Mouse (Mus musculus) hindbrain, embryonic 16.5 days (tissue): Measurements from ENCODE around the gene Dnajb12. TPM values are rescaled to one million over a fixed set of nuclear protein-coding genes. Genes with fewer than 3 reads are reported as not detected.
A peak's percentile ranks its signal among the peaks of the same experiment; 100 is the strongest.

Source experiments
- ATAC-seq: fragments of 200-750 bp; cut with Nextera tagmentation; 2 replicates; pipeline ENCODE4 v1.8.0; 2017; ENCODE audit warnings: moderate TSS enrichment, moderate library complexity
- H3K27ac ChIP-seq: fragments of 300-500 bp; sonication (generic); 2 replicates; pipeline ENCODE4 v1.5.1; 2014; ENCODE audit warnings: low read depth, mild to moderate bottlenecking, control low read depth, low read length, moderate library complexity
- H3K27me3 ChIP-seq: fragments of 300-500 bp; sonication (generic); replicated peaks from 2 replicates; pipeline ENCODE4 v1.6.1; 2014; ENCODE audit warnings: low read length; ENCODE audit not compliant: control insufficient read depth, insufficient read depth
- H3K36me3 ChIP-seq: fragments of 300-500 bp; sonication (generic); 2 replicates; pipeline ENCODE4 v1.6.1; 2014; ENCODE audit warnings: mild to moderate bottlenecking, low read length, moderate library complexity, mixed read lengths; ENCODE audit not compliant: control insufficient read depth, insufficient read depth
- H3K4me1 ChIP-seq: fragments of 300-500 bp; sonication (generic); 2 replicates; pipeline ENCODE4 v1.6.1; 2014; ENCODE audit warnings: low read depth, low read length; ENCODE audit not compliant: control insufficient read depth, insufficient read depth
- H3K4me2 ChIP-seq: fragments of 300-500 bp; sonication (generic); 2 replicates; pipeline ENCODE4 v1.6.1; 2014; ENCODE audit warnings: mild to moderate bottlenecking, low read length, control low read depth, moderate library complexity
- H3K4me3 ChIP-seq: fragments of 300-500 bp; sonication (generic); 2 replicates; pipeline ENCODE4 v1.5.1; 2014; ENCODE audit warnings: mild to moderate bottlenecking, low read length, control low read depth, moderate library complexity
- H3K9ac ChIP-seq: fragments of 300-500 bp; sonication (generic); 2 replicates; pipeline ENCODE4 v1.6.1; 2014; ENCODE audit warnings: low read depth, mild to moderate bottlenecking, control low read depth, low read length, moderate library complexity
- H3K9me3 ChIP-seq: fragments of 300-500 bp; sonication (generic); 2 replicates; pipeline ENCODE4 v1.6.1; 2014; ENCODE audit warnings: mild to moderate bottlenecking, low read length, moderate library complexity; ENCODE audit not compliant: control insufficient read depth
- WGBS: fragments of 180-500 bp; shearing (Covaris S2); extraction: QIAGEN DNeasy Blood & Tissue Kit; methylation state at CpG from one replicate; pipeline ENCODE4 v1.1.7; 2014; 5-methylcytosine and 5-hydroxymethylcytosine counted together
- polyA plus RNA-seq: library from polyadenylated mRNA; unstranded; fragments of >200 nt; fragmentation: Nextera tagmentation; extraction: Ambion mirVana; gene quantifications from 2 replicates; pipeline ENCODE4 v1.2.1, GENCODE M21; 2015

The Dnajb12 gene
- polyA plus RNA-seq, 1 experiment from 2014 or later: 20.6 TPM

GRCm38 (mm10) chr10:59889953-59890751, 10.8 kb downstream of the Dnajb12 start:
- ATAC-seq: peak; percentile 53

DNA sequence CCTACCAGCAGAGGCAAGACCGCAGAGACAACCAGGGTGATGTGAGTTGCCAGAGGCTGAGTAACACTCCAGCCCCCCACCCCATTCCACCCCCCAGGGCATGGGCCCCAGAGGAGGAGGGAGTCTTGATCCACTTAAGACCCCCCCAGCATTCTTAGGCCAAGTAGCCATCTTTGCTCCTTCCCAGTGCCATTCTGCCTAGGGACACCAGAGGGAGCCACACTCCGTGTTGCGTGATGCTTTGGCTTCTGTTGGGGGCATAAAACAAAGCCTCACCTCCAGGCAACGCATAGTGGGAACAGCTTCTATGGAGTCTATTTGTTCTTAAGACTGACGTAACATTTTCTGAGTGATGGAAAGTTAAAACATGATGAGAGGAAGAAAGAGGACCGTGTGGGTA, 13.6 kb downstream of the Dnajb12 start:
- H3K9me3 ChIP-seq: no peaks in the 10 kb centered on the region
- H3K4me2 ChIP-seq: no peak overlapping the region
- H3K4me1 ChIP-seq: peaks cover 23% of the 10 kb centered on the region
- 0 out of 2 replicates have a peak, but pooled peaks have one; percentile 19 for ATAC-seq
- no peak overlapping the region for H3K4me3 ChIP-seq
- H3K27ac ChIP-seq: peak overlapping the region; percentile 44; the same call in 1 of the 2 replicates
- peaks cover 19% of the 10 kb centered on the region; the same call in 1 of the 2 replicates for H3K36me3 ChIP-seq
- H3K27me3 ChIP-seq: no peaks in the 10 kb centered on the region
- H3K9ac ChIP-seq: no peak overlapping the region
- WGBS: 28% methylated on average over 6 of the region's 6 CpGs

More at GRCm38 (mm10) chr10:59889953-59890751, 10.8 kb downstream of the Dnajb12 start:
- Histone ChIP-seq H3K36me3 (peaks cover 11% of the 10 kb centered on the region; the same call in 1 of the 2 replicates), H3K4me2 (no peak overlapping the region), H3K9ac (peak overlapping the region; percentile 5; the same call in 1 of the 2 replicates), H3K4me1 (peaks cover 5% of the 10 kb centered on the region; the same call in 1 of the 2 replicates), H3K4me3 (no peak overlapping the region), H3K27ac (peak overlapping the region; percentile 49), H3K9me3 (no peaks in the 10 kb centered on the region), H3K27me3 (no peaks in the 10 kb centered on the region)
- WGBS: 79% methylated on average over 15 of the region's 15 CpGs

DNA sequence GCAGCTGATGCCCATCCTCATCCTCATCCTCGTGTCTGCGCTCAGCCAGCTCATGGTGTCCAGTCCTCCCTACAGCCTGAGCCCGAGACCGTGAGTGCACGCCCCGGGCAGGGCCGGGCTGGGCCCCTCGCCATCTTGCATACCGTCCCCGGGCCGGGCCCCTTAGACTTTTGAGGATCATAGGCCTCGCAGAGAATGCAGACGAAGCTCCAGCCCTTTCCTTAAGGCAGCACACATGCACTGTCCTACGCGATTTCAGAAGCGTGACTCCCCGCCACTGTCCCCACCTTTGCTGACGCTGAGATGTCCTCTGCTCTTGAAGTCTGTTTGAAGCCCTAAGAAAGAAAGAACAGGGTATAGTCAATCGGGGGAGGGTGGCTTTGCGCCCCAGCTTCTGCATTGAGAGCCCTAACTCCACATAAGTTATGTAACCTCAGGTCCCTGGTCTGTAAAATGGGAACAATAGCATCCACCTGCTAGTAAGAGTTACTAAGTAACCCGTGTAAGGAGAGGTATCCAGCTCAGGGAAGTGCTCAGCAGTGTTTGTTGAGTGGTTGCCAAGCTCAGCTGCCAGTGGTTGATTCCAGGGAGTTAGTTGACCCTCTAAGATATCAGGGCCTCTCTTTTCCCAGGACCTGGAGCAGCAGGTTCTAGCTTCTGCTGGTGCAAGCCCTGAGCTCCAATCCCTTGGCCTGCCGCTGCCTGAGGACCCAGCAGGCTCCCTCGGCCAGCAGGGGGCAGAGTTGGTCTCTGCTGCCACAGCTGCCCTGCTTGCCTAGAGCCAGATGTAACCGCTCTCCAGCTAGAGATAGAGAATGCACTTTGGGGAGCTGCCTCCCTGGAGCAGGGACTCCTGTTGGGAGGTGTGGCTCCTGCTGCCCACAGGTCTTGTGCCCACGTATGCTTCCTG, 15.2 kb downstream of the Dnajb12 start:
- Histone ChIP-seq H3K4me1 (peaks cover 38% of the 10 kb centered on the region), H3K27ac (no peak overlapping the region), H3K9me3 (no peaks in the 10 kb centered on the region), H3K36me3 (peaks cover 19% of the 10 kb centered on the region; the same call in 1 of the 2 replicates), H3K9ac (no peak overlapping the region), H3K4me3 (no peak overlapping the region), H3K27me3 (no peaks in the 10 kb centered on the region), H3K4me2 (no peak overlapping the region)
- WGBS: 80% methylated on average over 25 of the region's 25 CpGs
- no peak for ATAC-seq

DNA sequence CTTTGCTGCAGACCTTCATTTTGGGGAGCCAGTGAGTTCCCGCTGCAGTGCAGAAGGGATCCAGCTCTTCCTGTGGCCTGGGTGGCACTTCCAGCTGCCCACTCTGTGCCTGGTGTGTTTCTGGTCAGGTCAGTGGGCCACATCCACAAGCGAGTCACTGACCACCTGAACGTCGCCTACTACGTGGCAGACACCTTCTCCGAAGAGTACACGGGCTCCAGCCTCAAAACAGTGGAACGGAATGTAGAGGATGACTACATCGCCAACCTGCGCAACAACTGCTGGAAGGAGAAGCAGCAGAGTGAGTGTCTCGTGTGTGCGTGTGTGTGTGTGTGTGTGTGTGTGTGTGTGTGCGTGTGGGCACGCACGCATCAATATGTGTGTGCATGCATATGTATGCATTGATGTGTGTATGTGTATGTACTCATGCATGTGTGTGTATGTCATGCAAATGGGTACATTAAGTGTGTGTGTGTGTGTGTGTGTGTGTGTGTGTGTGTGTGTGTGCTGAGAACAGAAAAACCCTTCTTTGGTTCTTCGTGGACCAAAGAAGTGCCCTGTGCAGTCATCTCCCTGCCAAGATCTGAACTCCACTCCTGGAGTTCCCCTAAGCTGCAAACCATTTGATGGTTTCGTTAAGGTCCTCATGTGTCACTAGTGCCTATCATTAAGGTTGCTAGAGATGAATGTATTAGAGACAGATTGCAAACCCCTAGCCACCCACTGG, 16.3 kb downstream of the Dnajb12 start:
- WGBS: 91% methylated on average over 17 of the region's 17 CpGs
- H3K9ac ChIP-seq: no peak overlapping the region
- H3K27me3 ChIP-seq: no peaks in the 10 kb centered on the region
- no peak overlapping the region for H3K4me2 ChIP-seq
- H3K9me3 ChIP-seq: no peaks in the 10 kb centered on the region
- peaks cover 15% of the 10 kb centered on the region; the same call in 1 of the 2 replicates for H3K36me3 ChIP-seq
- H3K27ac ChIP-seq: no peak overlapping the region
- ATAC-seq: no peak
- H3K4me1 ChIP-seq: peaks cover 48% of the 10 kb centered on the region
- no peak overlapping the region for H3K4me3 ChIP-seq

GRCm38 (mm10) chr10:59896211-59896610, 16.9 kb downstream of the Dnajb12 start:
- Histone ChIP-seq H3K9me3 (no peaks in the 10 kb centered on the region), H3K27ac (peak overlapping the region; percentile 97), H3K4me3 (no peak overlapping the region), H3K36me3 (peaks cover 15% of the 10 kb centered on the region; the same call in 1 of the 2 replicates), H3K4me2 (no peak overlapping the region), H3K9ac (peak overlapping the region; percentile 37), H3K27me3 (no peaks in the 10 kb centered on the region), H3K4me1 (peaks cover 48% of the 10 kb centered on the region)
- no peak for ATAC-seq
- WGBS: 91% methylated on average over 4 of the region's 4 CpGs

DNA sequence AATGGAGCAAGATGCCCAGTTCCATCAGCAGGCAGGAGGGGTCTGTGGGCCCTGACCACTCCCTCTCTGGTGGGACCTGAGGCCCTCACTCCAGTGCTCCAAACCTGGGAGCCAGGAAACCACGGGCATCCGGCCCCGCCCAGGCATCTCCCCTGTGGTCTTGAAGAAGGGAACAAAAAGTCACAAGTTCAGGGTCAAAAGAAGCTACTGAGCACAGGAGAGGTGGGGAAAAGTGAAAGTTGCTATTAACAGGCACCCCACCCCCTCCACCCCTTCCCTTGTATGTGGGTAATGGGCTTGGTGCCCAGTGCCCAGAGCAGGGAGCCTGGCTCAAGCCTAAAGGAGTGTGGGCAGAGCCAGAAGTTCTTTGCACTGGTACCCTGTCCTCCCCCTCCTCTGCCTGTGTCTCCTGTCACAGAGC, 17.6 kb downstream of the Dnajb12 start:
- H3K9me3 ChIP-seq: no peaks in the 10 kb centered on the region
- 27% methylated on average over 3 of the region's 3 CpGs for WGBS
- peak; percentile 46 for ATAC-seq

DNA sequence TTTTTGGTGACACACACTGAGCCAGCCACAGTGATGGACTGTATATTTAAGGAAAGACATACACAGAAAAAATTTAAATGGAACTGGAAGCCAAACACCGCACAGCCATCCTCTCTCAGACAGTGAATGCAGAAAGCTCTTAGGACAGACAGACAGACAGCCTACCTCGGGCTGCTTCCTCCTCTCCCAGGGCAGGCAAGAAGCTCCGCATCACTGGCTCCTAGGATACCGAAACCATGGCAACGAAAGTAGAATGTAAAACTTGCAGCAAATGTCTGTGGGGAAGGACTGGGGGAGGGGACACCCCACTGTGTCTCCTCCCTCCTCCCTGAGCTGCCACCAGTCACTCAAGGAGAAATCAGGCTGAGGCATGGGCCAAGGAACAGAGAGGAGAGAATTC, 18.2 kb downstream of the Dnajb12 start:
- Histone ChIP-seq H3K9ac (peak overlapping the region; percentile 46), H3K4me1 (peaks cover 55% of the 10 kb centered on the region)

More for the DNA sequence above, 17.6 kb downstream of the Dnajb12 start:
- H3K4me3 ChIP-seq: no peak overlapping the region
- H3K27me3 ChIP-seq: no peaks in the 10 kb centered on the region
- H3K27ac ChIP-seq: peak overlapping the region; percentile 97
- peaks cover 11% of the 10 kb centered on the region; the same call in 1 of the 2 replicates for H3K36me3 ChIP-seq
- H3K9ac ChIP-seq: peak overlapping the region; percentile 46
- peak overlapping the region; percentile 41 for H3K4me2 ChIP-seq
- peaks cover 53% of the 10 kb centered on the region for H3K4me1 ChIP-seq

DNA sequence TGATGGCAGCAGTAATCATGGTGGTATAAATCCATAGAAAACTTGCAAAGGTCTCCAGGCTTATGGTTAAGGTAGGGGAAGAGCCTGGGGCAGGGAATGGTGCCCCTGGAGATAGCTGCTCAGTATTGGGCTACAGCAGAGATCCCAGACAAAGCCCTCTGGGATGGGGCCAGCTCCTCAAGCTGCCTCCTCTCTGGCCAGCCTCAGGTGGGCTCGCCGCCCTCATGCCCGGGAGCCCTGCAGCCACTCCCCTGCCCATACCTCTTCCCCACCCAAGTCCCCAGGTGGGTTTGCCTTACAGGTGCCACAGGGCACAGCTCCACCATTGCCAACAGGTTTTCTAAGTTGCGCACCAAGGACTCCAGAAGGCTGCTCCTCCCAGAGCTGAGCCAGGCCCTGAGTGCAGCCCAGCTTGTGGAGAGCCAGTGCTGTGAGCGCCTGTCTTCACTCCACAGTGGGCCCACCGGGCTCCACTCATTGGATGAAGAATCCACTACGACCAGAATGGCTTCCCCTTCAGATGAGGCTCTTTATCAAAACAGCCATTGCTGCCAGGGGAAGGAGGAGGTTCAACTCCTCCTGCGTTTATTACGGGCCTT, 18.9 kb downstream of the Dnajb12 start:
- WGBS: 33% methylated on average over 9 of the region's 9 CpGs
- H3K9me3 ChIP-seq: no peaks in the 10 kb centered on the region
- peak overlapping the region; percentile 36; the same call in 1 of the 2 replicates for H3K9ac ChIP-seq
- peaks cover 63% of the 10 kb centered on the region for H3K4me1 ChIP-seq
- no peak overlapping the region for H3K4me3 ChIP-seq
- H3K27me3 ChIP-seq: no peaks in the 10 kb centered on the region
- H3K36me3 ChIP-seq: peaks cover 8% of the 10 kb centered on the region; the same call in 1 of the 2 replicates
- no peak for ATAC-seq
- peak overlapping the region; percentile 97 for H3K27ac ChIP-seq
- no peak overlapping the region for H3K4me2 ChIP-seq

More for the DNA sequence above, 18.2 kb downstream of the Dnajb12 start:
- peaks cover 8% of the 10 kb centered on the region; the same call in 1 of the 2 replicates for H3K36me3 ChIP-seq
- peak overlapping the region; percentile 97 for H3K27ac ChIP-seq
- no peak overlapping the region for H3K4me3 ChIP-seq
- H3K9me3 ChIP-seq: no peaks in the 10 kb centered on the region
- peak; percentile 5; the same call in 1 of the 2 replicates for ATAC-seq
- H3K27me3 ChIP-seq: no peaks in the 10 kb centered on the region
- peak overlapping the region; percentile 41 for H3K4me2 ChIP-seq
- WGBS: 4% methylated on average over 5 of the region's 5 CpGs
